Mouse (Mus musculus) embryonic facial prominence, embryonic 15.5 days (tissue): ENCODE data around the gene Olfr652. TPM values are rescaled to one million over a fixed set of nuclear protein-coding genes. Genes with fewer than 3 reads are reported as not detected.

Source experiments
- ATAC-seq: fragments of 200-750 bp; cut with Nextera tagmentation; 2 replicates; pipeline ENCODE4 v1.8.0; 2017; ENCODE audit warnings: low read depth, moderate TSS enrichment; ENCODE audit not compliant: insufficient number of reproducible peaks, low FRiP score, low TSS enrichment
- H3K27ac ChIP-seq: fragments of 300-500 bp; sonication (generic); replicated peaks from 2 replicates; pipeline ENCODE4 v1.5.1; 2015; ENCODE audit warnings: mild to moderate bottlenecking, inconsistent platforms
- H3K27me3 ChIP-seq: fragments of 300-500 bp; sonication (generic); 2 replicates; pipeline ENCODE4 v1.6.1; 2015; ENCODE audit warnings: inconsistent platforms
- H3K36me3 ChIP-seq: fragments of 300-500 bp; sonication (generic); 2 replicates; pipeline ENCODE4 v1.6.1; 2015; ENCODE audit warnings: mild to moderate bottlenecking, inconsistent platforms
- H3K4me1 ChIP-seq: fragments of 300-500 bp; sonication (generic); 2 replicates; pipeline ENCODE4 v1.6.1; 2015; ENCODE audit warnings: inconsistent platforms
- H3K4me2 ChIP-seq: fragments of 300-500 bp; sonication (generic); replicated peaks from 2 replicates; pipeline ENCODE4 v1.6.1; 2015; ENCODE audit warnings: mild to moderate bottlenecking, inconsistent platforms
- H3K4me3 ChIP-seq: fragments of 300-500 bp; sonication (generic); replicated peaks from 2 replicates; pipeline ENCODE4 v1.5.1; 2015; ENCODE audit warnings: mild to moderate bottlenecking, inconsistent platforms
- H3K9ac ChIP-seq: fragments of 300-500 bp; sonication (generic); 2 replicates; pipeline ENCODE4 v1.6.1; 2015; ENCODE audit warnings: inconsistent platforms
- H3K9me3 ChIP-seq: fragments of 300-500 bp; sonication (generic); replicated peaks from 2 replicates; pipeline ENCODE4 v1.6.1; 2016; ENCODE audit warnings: inconsistent platforms
- WGBS: fragments of 180-500 bp; shearing (Covaris S2); methylation state at CpG from one replicate; pipeline ENCODE4 v1.1.7; 2015; 5-methylcytosine and 5-hydroxymethylcytosine counted together
- polyA plus RNA-seq: library from polyadenylated mRNA; unstranded; fragments of >200 nt; fragmentation: Nextera tagmentation; extraction: Ambion mirVana; gene quantifications from 2 replicates; pipeline ENCODE4 v1.2.1, GENCODE M21; 2015

Olfr652 gene
- 0.11 TPM in 1 of 2 replicates, not detected in the other for polyA plus RNA-seq

DNA sequence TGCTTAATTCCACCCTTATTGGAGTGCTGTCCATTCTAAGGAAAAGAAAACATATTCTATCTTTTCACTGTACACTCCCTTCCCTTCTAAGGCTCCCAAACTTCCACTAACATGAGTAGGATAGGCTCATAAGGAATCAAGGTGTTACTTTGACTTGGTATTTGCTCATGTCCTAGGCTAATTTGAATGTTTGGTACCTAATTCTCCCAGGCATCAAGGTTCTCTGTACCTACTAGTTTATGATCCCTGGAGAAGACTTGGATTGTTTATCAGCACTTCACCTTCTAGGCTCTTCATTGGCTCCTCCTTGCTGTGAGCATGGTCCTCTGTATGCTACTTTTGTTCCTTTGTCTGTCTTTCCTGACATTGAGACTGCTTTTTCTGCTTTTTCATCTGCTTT, at the start of gene Olfr652:
TSS of gene Olfr652 (plus strand) at position 301 of the 400 bp plus-strand sequence.
- no peak within 1 kb of the TSS for H3K4me2 ChIP-seq
- no peaks in the 10 kb centered on the region for H3K9me3 ChIP-seq
- H3K4me1 ChIP-seq = no peaks in the 10 kb centered on the region
- H3K4me3 ChIP-seq = no peak within 1 kb of the TSS
- no peaks in the 10 kb centered on the region for H3K36me3 ChIP-seq
- no peak within 1 kb of the TSS for H3K9ac ChIP-seq
- H3K27ac ChIP-seq = no peak within 1 kb of the TSS
- H3K27me3 ChIP-seq = no peaks in the 10 kb centered on the region
- no peak for ATAC-seq

DNA sequence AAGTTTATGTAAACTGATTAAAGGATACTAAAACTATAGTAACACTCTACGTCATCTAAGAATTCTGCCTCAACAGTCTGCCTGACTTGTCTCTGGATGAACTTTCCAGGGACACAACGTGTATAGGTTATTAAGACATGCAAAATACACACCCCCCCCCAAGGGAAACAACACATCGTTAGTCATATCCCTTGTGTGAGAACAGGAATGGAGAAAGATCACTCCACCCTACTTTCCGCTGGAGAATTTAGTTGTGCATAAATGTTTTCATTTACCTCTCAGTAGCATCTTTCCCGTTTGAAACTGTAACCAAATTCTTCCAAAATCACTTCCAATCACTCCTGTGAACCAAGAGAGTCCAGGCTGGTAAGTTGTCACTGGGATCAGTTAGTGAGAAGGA, 10.9 kb upstream of the Olfr652 start, which contains the start of gene Olfr651:
TSS of gene Olfr651 (plus strand) at position 301 of the 400 bp plus-strand sequence.
- 70% methylated on average over 5 of the region's 5 CpGs for WGBS
- no peak for ATAC-seq

GRCm38 (mm10) chr7:104552700-104553099, 8.0 kb upstream of the Olfr652 start:
- Histone ChIP-seq H3K36me3 (no peaks in the 10 kb centered on the region), H3K4me1 (no peaks in the 10 kb centered on the region), H3K27me3 (no peaks in the 10 kb centered on the region), H3K27ac (no peak overlapping the region), H3K4me3 (no peak overlapping the region), H3K4me2 (no peak overlapping the region), H3K9me3 (no peaks in the 10 kb centered on the region), H3K9ac (no peak overlapping the region)
- no peak for ATAC-seq
- 65% methylated on average over 1 of the region's 1 CpGs for WGBS

More for the DNA sequence above, 10.9 kb upstream of the Olfr652 start, which contains the start of gene Olfr651:
- Histone ChIP-seq H3K4me1 (no peaks in the 10 kb centered on the region), H3K9ac (no peak within 1 kb of the TSS), H3K4me2 (no peak within 1 kb of the TSS), H3K4me3 (no peak within 1 kb of the TSS), H3K36me3 (no peaks in the 10 kb centered on the region), H3K27me3 (no peaks in the 10 kb centered on the region), H3K27ac (no peak within 1 kb of the TSS), H3K9me3 (no peaks in the 10 kb centered on the region)

DNA sequence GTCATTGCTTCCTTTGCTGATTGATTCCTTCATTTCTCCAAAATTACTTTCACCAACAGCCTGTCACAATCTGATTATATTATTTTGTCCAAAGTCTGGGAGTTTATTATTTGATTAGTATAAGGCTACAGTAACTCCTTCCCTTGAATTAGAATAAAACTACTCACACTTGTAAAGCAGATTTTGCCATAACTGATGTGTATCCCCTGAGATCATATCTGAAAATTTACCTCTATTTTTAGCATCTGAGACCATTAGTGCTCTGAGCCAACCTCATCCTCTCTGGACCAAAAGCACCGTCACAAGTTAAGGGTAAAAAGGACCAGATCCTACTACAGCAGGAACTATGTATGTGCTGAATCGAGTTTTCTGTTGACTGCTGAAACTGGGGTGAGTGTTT, 16.3 kb downstream of the Olfr652 start, which contains the start of gene Olfr653:
TSS of gene Olfr653 (plus strand) at position 301 of the 400 bp plus-strand sequence.
- H3K27ac ChIP-seq = no peak within 1 kb of the TSS
- H3K27me3 ChIP-seq = no peaks in the 10 kb centered on the region
- H3K4me3 ChIP-seq = no peak within 1 kb of the TSS
- H3K9ac ChIP-seq = no peak within 1 kb of the TSS
- no peaks in the 10 kb centered on the region for H3K4me1 ChIP-seq
- 63% methylated on average over 2 of the region's 2 CpGs for WGBS
- no peaks in the 10 kb centered on the region for H3K36me3 ChIP-seq
- H3K9me3 ChIP-seq = no peaks in the 10 kb centered on the region
- H3K4me2 ChIP-seq = no peak within 1 kb of the TSS
- no peak for ATAC-seq

DNA sequence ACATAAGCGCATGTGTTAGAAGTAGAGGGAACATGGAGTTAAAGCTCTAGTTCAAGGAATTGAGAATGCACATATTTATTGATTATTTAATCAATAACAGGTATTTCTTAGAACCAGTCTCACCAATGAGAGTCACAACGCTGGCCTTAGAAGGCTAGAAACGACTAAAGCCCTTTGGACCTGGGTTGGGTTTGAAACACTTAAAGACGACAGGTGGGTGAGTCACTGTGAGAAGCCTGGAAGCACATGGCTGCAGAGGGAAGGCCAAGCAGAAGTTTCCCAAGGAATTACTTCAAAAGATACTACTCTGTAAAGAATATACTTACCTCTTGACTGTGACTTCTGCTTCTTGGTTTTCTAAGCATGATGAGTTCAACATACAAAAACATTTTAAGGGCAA, 20.1 kb downstream of the Olfr652 start:
- Histone ChIP-seq H3K9me3 (no peaks in the 10 kb centered on the region), H3K4me3 (no peak overlapping the region), H3K9ac (no peak overlapping the region), H3K27ac (no peak overlapping the region), H3K4me1 (no peaks in the 10 kb centered on the region), H3K36me3 (no peaks in the 10 kb centered on the region), H3K27me3 (no peaks in the 10 kb centered on the region), H3K4me2 (no peak overlapping the region)
- 90% methylated on average over 4 of the region's 4 CpGs for WGBS
- no peak for ATAC-seq

GRCm38 (mm10) chr7:104581429-104581828, 20.7 kb downstream of the Olfr652 start:
- no peak for ATAC-seq
- Histone ChIP-seq H3K9ac (no peak overlapping the region), H3K27ac (no peak overlapping the region), H3K4me1 (no peaks in the 10 kb centered on the region), H3K4me2 (no peak overlapping the region), H3K27me3 (no peaks in the 10 kb centered on the region), H3K9me3 (no peaks in the 10 kb centered on the region), H3K4me3 (no peak overlapping the region), H3K36me3 (no peaks in the 10 kb centered on the region)
- WGBS = 84% methylated on average over 4 of the region's 4 CpGs

DNA sequence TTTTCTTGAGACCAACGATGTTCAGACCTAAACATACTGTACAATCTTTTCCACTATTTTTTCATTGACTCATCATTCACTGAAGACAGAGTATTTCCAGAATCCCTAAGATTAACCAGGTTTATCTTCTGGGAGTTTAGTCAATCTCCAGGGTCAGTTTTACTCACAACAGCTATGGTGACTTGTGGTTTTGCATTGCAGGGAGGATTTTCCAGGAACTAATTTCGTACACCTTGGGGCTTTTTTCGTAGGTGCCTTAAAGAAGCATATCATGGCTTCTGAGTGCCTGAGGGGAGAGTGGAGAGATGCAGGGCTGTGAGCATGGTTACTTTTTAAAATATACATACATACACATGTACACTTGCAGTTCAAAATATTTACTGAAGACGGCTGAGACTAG, 26.0 kb downstream of the Olfr652 start, which contains the start of gene Olfr654:
TSS of gene Olfr654 (plus strand) at position 301 of the 400 bp plus-strand sequence.
- Histone ChIP-seq H3K36me3 (no peaks in the 10 kb centered on the region), H3K27ac (no peak within 1 kb of the TSS), H3K27me3 (no peaks in the 10 kb centered on the region), H3K4me2 (no peak within 1 kb of the TSS), H3K4me1 (no peaks in the 10 kb centered on the region), H3K4me3 (no peak within 1 kb of the TSS), H3K9me3 (no peaks in the 10 kb centered on the region), H3K9ac (no peak within 1 kb of the TSS)
- no peak for ATAC-seq
- 71% methylated on average over 4 of the region's 4 CpGs for WGBS

DNA sequence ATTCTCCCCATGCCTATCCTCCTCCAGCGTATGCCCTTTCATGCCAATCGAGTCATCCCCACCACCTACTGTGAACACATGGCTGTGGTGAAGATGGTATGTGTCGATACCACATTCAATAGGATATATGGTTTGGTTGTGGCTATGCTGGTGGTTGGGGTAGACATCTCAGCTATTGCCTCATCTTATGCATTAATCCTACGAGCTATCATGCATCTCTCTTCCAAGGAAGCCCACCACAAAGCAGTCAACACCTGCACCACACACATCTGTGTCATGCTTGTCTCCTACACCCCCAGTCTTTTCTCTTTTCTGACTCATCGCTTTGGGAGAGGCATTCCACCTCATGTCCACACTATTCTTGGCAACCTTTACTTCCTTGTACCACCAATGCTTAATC, 27.6 kb downstream of the Olfr652 start:
- Histone ChIP-seq H3K36me3 (no peaks in the 10 kb centered on the region), H3K4me1 (no peaks in the 10 kb centered on the region), H3K9me3 (no peaks in the 10 kb centered on the region), H3K9ac (no peak overlapping the region), H3K4me2 (no peak overlapping the region), H3K27ac (no peak overlapping the region), H3K27me3 (no peaks in the 10 kb centered on the region), H3K4me3 (no peak overlapping the region)
- 81% methylated on average over 5 of the region's 5 CpGs for WGBS
- no peak for ATAC-seq

- no peaks in the 10 kb centered on the region for H3K27me3 ChIP-seq
- no peak for ATAC-seq
- no peak within 1 kb of the TSS for H3K9ac ChIP-seq
- H3K4me3 ChIP-seq = no peak within 1 kb of the TSS
- 74% methylated on average over 2 of the region's 2 CpGs for WGBS
- H3K36me3 ChIP-seq = no peaks in the 10 kb centered on the region
- H3K27ac ChIP-seq = no peak within 1 kb of the TSS
- H3K4me2 ChIP-seq = no peak within 1 kb of the TSS
- H3K9me3 ChIP-seq = no peaks in the 10 kb centered on the region
- H3K4me1 ChIP-seq = no peaks in the 10 kb centered on the region
Observed at GRCm38 (mm10) chr7:104601679-104602078, 41.0 kb downstream of the Olfr652 start, which contains the start of gene Olfr655. Gene Olfr655, minus strand, starts transcription at chr7:104601779.

DNA sequence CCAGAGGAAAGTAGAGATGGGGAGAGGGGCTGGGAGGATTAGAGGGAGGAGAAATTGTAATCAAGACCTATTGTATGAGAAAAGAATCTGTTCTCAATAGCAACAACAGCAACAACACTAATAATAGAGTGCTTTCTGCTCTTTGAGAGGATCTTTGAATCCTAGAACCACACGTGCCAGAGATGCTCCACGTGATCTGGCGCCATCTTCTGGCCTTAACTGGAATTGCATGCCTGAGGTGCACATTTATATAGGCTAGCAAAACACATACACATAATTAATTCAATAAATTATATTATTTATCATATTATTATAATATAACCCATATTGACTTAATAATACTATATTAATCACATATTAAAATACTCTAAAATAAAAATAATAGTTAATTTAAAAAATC, 42.5 kb downstream of the Olfr652 start:
- Histone ChIP-seq H3K9me3 (no peaks in the 10 kb centered on the region), H3K4me1 (no peaks in the 10 kb centered on the region), H3K9ac (no peak overlapping the region), H3K4me2 (no peak overlapping the region), H3K27me3 (no peaks in the 10 kb centered on the region), H3K4me3 (no peak overlapping the region), H3K36me3 (no peaks in the 10 kb centered on the region), H3K27ac (no peak overlapping the region)
- WGBS = 4% methylated on average over 3 of the region's 3 CpGs
- no peak for ATAC-seq

GRCm38 (mm10) chr7:104604727-104605126, 44.0 kb downstream of the Olfr652 start:
- H3K27me3 ChIP-seq = no peaks in the 10 kb centered on the region
- H3K9me3 ChIP-seq = no peaks in the 10 kb centered on the region
- no peak overlapping the region for H3K4me2 ChIP-seq
- H3K27ac ChIP-seq = no peak overlapping the region
- no peaks in the 10 kb centered on the region for H3K4me1 ChIP-seq
- no peak for ATAC-seq
- no peak overlapping the region for H3K4me3 ChIP-seq
- no peak overlapping the region for H3K9ac ChIP-seq
- no peaks in the 10 kb centered on the region for H3K36me3 ChIP-seq

DNA sequence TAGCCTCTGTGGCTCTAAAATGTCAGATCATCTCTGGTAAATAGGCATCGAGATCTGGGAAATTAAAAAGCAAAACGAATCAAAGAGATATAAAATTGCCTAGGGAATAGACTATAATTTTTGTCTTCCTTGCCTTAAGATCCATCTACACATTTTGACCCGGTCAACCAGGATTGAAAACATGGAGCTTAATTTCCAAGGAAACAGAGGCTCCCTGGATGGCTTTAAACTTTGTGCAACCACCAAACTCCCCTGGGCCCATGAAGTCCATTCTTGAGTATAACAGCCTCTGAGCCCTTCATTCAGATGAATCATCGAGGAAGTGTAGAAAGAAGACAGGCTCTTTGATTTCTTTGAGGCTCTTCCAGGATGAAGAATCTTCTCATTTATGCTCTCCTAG, 53.0 kb downstream of the Olfr652 start, which contains the start of gene Olfr656:
TSS of gene Olfr656 (plus strand) at position 301 of the 400 bp plus-strand sequence.
- H3K9ac ChIP-seq = no peak within 1 kb of the TSS
- no peaks in the 10 kb centered on the region for H3K9me3 ChIP-seq
- no peaks in the 10 kb centered on the region for H3K27me3 ChIP-seq
- H3K36me3 ChIP-seq = no peaks in the 10 kb centered on the region
- no peak for ATAC-seq
- H3K4me3 ChIP-seq = no peak within 1 kb of the TSS
- no peak within 1 kb of the TSS for H3K27ac ChIP-seq
- H3K4me1 ChIP-seq = no peaks in the 10 kb centered on the region
- WGBS = 79% methylated on average over 4 of the region's 4 CpGs
- no peak within 1 kb of the TSS for H3K4me2 ChIP-seq
